ENCODE assay signal across 30 mouse cellular contexts in the genomic region with DNA sequence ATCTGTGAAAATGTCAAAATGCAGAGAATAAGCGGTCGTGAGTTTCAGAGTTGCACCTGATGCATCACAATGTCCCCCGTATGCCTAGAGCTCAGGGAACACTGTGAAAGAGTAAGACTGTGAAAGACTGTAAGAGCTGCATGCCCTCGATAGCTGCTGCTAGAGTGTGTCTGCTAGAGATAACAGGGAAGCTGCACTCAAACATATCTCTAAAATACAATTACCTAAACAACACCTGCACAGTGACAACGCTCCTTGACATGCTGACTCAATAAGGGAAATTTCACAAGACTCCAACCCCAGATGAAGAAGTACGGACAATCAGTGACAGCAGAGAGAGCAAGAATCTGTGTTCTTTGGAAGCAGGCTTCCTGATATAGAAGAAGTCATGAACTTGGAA.
"Had no signal": no experiment of that assay in that cellular context is flagged by ENCODE, and none has a peak within 500 bp of the region (broad histone marks: within the 10 kb centered on the region; RNA-seq: fewer than 3 reads in every experiment).

No protein-coding gene starts in this region.

- H3K4me3 ChIP-seq: heart, embryonic 10.5 days; heart, embryonic 12.5 days; heart, embryonic 13.5 days; heart, embryonic 15.5 days; hindbrain, embryonic 10.5 days; hindbrain, embryonic 12.5 days; hindbrain, embryonic 13.5 days; hindbrain, embryonic 15.5 days; intestine, embryonic 15.5 days; kidney, embryonic 15.5 days; layer of hippocampus, adult 2 months; left cerebral cortex, adult 2 months had no signal

- H3K27ac ChIP-seq: heart, embryonic 10.5 days; heart, embryonic 13.5 days; heart, embryonic 15.5 days; hindbrain, embryonic 10.5 days; hindbrain, embryonic 12.5 days; hindbrain, embryonic 13.5 days; hindbrain, embryonic 14.5 days; hindbrain, embryonic 15.5 days; hindbrain, postnatal 0 days; intestine, embryonic 15.5 days; kidney, embryonic 15.5 days; kidney, postnatal 0 days; layer of hippocampus, adult 2 months; left cerebral cortex, adult 2 months had no signal

- H3K36me3 ChIP-seq: heart, embryonic 10.5 days; heart, embryonic 12.5 days; heart, embryonic 13.5 days; heart, embryonic 15.5 days; hindbrain, embryonic 10.5 days; hindbrain, embryonic 12.5 days; hindbrain, embryonic 13.5 days; hindbrain, embryonic 15.5 days; intestine, embryonic 15.5 days; kidney, embryonic 15.5 days had no signal

- H3K9me3 ChIP-seq: heart, embryonic 15.5 days; intestine, embryonic 15.5 days; kidney, embryonic 15.5 days had no signal

- H3K4me1 ChIP-seq: heart, embryonic 10.5 days; heart, embryonic 12.5 days; heart, embryonic 13.5 days; heart, embryonic 15.5 days; hindbrain, embryonic 10.5 days; hindbrain, embryonic 12.5 days; hindbrain, embryonic 13.5 days; hindbrain, embryonic 15.5 days; intestine, embryonic 15.5 days; kidney, embryonic 15.5 days had no signal

- H3K27me3 ChIP-seq: heart, embryonic 12.5 days; heart, embryonic 13.5 days; heart, embryonic 15.5 days; hindbrain, embryonic 12.5 days; hindbrain, embryonic 13.5 days; hindbrain, embryonic 15.5 days; intestine, embryonic 15.5 days; kidney, embryonic 15.5 days had no signal

- DNase-seq: heart, postnatal 10 days; heart, postnatal 14 days; heart, postnatal 36 days; heart, postnatal 4 days; kidney, adult 18-20 months; kidney, adult 2 months; kidney, adult 8-10 months; kidney, adult 9 months; kidney, postnatal 10 days; kidney, postnatal 14 days; kidney, postnatal 25 days; kidney, postnatal 36 days; kidney, postnatal 4 days; layer of hippocampus, adult 9-11 months; layer of hippocampus, postnatal 36 days had no signal

- H3K9ac ChIP-seq: heart, embryonic 12.5 days; heart, embryonic 13.5 days; heart, embryonic 15.5 days; hindbrain, embryonic 12.5 days; hindbrain, embryonic 13.5 days; hindbrain, embryonic 14.5 days; hindbrain, embryonic 15.5 days; intestine, embryonic 15.5 days; kidney, embryonic 15.5 days had no signal
